Mouse (Mus musculus): ENCODE measurements around the gene Slc25a26. TPM values are rescaled to one million over a fixed set of nuclear protein-coding genes. Genes with fewer than 3 reads are reported as not detected.
"Not testable (repeated sequence)": the region's sequence is repeated elsewhere in the genome, so short reads cannot be mapped to it uniquely, and the experiment has no call there.

The Slc25a26 gene
- polyA plus RNA-seq, 1 experiment from 2014 or later: 5.4 TPM

DNA sequence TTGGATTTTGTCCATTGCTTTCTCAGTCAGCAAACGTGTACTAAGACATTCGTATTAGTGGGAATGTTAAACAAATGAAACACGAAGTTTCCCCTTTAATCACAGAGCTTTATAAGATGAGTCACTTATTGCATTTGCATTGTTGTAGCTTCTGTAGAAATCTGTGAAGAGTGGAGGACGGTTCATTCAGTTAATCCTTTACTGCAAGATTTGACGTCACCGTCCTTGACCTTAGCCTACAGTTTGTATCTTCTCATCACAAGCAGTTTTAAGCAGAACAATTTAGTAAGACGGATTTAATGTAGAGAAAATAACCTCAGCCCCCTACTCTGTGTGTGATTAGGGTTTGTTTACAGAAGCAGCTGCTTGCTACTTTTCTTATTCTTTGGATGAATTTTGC, 41.7 kb downstream of the Slc25a26 start:
- H3K36me3 ChIP-seq (ENCODE audit: control insufficient read depth, insufficient read depth, low read length): no peaks in the 10 kb centered on the region
- 22% methylated on average over 7 of the region's 7 CpGs for WGBS
- no peak overlapping the region for H3K4me3 ChIP-seq (ENCODE audit: low read depth, low read length)
- TF ChIP-seq CTCF (IDR thresholded peaks at IDR 0.05; ENCODE audit: low read depth): no peak
- TF ChIP-seq EP300 (optimal IDR thresholded peaks at IDR 0.05): no peak
- ATAC-seq (ENCODE audit: low FRiP score, low TSS enrichment): peak; percentile 40; the same call in 1 of the 2 replicates
- no peak for DNase-seq (ENCODE audit: low spot score)
- H3K4me1 ChIP-seq (replicated peaks; ENCODE audit: control insufficient read depth, insufficient read depth): peaks cover 6% of the 10 kb centered on the region
- H3K27me3 ChIP-seq (ENCODE audit: control insufficient read depth, insufficient read depth, low read length): no peaks in the 10 kb centered on the region
- no peaks in the 10 kb centered on the region for H3K9me3 ChIP-seq (ENCODE audit: control insufficient read depth, low read length)
- no peak overlapping the region for H3K4me2 ChIP-seq (replicated peaks; ENCODE audit: low read depth)
- no peak overlapping the region for H3K27ac ChIP-seq (replicated peaks)
- no peak overlapping the region for H3K9ac ChIP-seq (ENCODE audit: low read length)

DNA sequence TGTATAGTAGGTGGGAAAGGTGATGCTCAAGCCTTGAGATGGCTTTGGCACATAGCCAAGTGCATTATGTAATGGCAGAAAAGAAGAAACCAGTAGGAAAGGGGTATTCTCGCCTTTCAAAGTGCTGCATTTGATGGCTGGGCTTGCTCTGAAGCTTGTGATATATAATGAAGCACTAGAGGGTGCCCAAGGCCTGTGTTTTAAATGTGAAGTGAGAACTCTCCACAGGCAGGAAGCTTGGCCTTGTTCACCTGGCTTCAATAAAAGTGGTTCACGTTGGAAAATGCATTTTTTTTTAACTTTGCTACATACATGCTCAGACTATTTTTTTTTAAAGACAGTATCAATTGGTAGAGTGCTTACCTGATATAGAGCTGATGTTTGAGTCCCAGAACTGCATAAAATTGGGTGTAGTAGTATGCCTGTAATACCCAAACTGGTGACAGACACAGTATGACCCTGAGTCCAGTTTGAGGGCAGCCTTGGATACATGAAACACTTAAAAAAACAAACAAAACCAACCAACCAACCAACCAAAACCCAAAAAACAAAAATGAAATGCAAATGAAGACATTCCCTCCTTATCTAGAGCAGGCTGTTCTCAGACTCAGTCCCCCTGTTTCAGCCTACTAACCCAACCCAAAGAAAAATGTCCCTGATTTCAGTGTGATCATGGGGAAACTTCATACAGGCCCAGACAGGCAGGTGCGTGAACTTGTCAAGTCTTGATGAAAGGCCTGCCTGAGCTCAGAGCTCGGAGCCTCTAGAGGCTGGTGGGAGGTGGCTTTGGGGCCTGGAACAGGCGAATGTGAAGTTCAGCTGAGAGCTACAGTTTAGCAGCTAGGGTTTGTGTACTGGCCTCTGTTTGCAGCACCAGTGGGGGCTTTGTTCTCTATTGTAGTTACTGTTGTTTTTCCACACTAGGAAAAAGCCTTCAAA, 44.0 kb downstream of the Slc25a26 start:
- H3K36me3 ChIP-seq (ENCODE audit: control insufficient read depth, insufficient read depth, low read length): no peaks in the 10 kb centered on the region
- WGBS: 36% methylated on average over 5 of the region's 5 CpGs
- no peak overlapping the region for H3K27ac ChIP-seq (replicated peaks)
- DNase-seq (ENCODE audit: low spot score) (peak; percentile 43), ATAC-seq (ENCODE audit: low FRiP score, low TSS enrichment) (no peak; the same call in 1 of the 2 replicates)
- no peak overlapping the region for H3K4me3 ChIP-seq (ENCODE audit: low read depth, low read length)
- TF ChIP-seq CTCF (IDR thresholded peaks at IDR 0.05; ENCODE audit: low read depth) (peak; percentile 82), EP300 (optimal IDR thresholded peaks at IDR 0.05) (no peak)
- H3K9me3 ChIP-seq (ENCODE audit: control insufficient read depth, low read length): no peaks in the 10 kb centered on the region
- H3K27me3 ChIP-seq (ENCODE audit: control insufficient read depth, insufficient read depth, low read length): no peaks in the 10 kb centered on the region
- H3K4me2 ChIP-seq (replicated peaks; ENCODE audit: low read depth): no peak overlapping the region
- H3K4me1 ChIP-seq (replicated peaks; ENCODE audit: control insufficient read depth, insufficient read depth): peaks cover 4% of the 10 kb centered on the region
- H3K9ac ChIP-seq (ENCODE audit: low read length): no peak overlapping the region

DNA sequence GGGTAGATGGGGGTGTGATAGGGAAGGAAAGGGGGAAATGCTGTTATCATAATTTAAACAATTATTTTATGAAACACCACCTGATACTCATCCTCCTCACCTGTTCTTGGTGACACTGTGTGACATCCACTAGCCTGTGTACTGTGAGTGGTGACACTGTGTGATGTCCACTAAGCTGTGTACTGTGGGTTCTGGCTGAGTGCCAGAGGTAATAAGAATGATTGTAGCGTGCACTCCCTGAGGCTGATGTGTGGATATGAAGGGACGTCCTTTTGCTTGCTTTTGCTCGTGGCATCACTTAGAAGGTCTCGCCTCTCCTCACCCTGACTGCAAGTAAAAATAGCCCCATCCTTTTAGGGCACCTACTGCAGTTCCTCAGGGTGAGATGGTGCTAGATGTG, 47.1 kb downstream of the Slc25a26 start:
- 44% methylated on average over 4 of the region's 4 CpGs for WGBS
- no peak for ATAC-seq (ENCODE audit: low FRiP score, low TSS enrichment)
- Histone ChIP-seq H3K27me3 (ENCODE audit: control insufficient read depth, insufficient read depth, low read length) (no peaks in the 10 kb centered on the region), H3K27ac (replicated peaks) (no peak overlapping the region), H3K9me3 (ENCODE audit: control insufficient read depth, low read length) (no peaks in the 10 kb centered on the region), H3K36me3 (ENCODE audit: control insufficient read depth, insufficient read depth, low read length) (no peaks in the 10 kb centered on the region), H3K4me1 (replicated peaks; ENCODE audit: control insufficient read depth, insufficient read depth) (no peaks in the 10 kb centered on the region), H3K4me3 (ENCODE audit: low read depth, low read length) (no peak overlapping the region), H3K4me2 (replicated peaks; ENCODE audit: low read depth) (no peak overlapping the region), H3K9ac (ENCODE audit: low read length) (no peak overlapping the region)
- no peak for DNase-seq (ENCODE audit: low spot score)
- TF ChIP-seq CTCF (IDR thresholded peaks at IDR 0.05; ENCODE audit: low read depth): no peak
- no peak for TF ChIP-seq EP300 (optimal IDR thresholded peaks at IDR 0.05)

DNA sequence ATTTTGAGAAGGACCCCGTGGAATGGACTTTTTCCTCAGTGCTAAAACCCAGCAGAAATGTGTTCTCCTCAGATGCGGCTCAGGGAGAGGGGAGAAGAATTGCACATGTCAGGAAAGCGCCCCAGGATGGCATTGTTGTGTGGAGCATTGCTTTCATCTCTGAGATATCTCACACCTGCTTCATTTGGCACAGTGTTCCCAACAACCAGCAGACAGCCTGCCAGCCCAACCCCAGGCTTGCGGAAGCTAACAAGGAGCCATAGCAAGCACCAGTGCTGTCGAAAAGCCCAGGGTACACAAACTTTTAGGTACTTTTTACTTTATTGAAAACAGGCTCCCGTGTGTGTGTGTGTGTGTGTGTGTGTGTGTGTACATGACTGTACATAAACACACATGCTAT, 50.2 kb downstream of the Slc25a26 start:
- no peaks in the 10 kb centered on the region for H3K27me3 ChIP-seq (ENCODE audit: control insufficient read depth, insufficient read depth, low read length)
- DNase-seq (ENCODE audit: low spot score) (no peak), ATAC-seq (ENCODE audit: low FRiP score, low TSS enrichment) (no peak)
- H3K4me2 ChIP-seq (replicated peaks; ENCODE audit: low read depth): no peak overlapping the region
- no peaks in the 10 kb centered on the region for H3K36me3 ChIP-seq (ENCODE audit: control insufficient read depth, insufficient read depth, low read length)
- H3K9ac ChIP-seq (ENCODE audit: low read length): no peak overlapping the region
- no peaks in the 10 kb centered on the region for H3K9me3 ChIP-seq (ENCODE audit: control insufficient read depth, low read length)
- H3K4me1 ChIP-seq (replicated peaks; ENCODE audit: control insufficient read depth, insufficient read depth): no peaks in the 10 kb centered on the region
- 65% methylated on average over 6 of the region's 6 CpGs for WGBS
- H3K4me3 ChIP-seq (ENCODE audit: low read depth, low read length): no peak overlapping the region
- TF ChIP-seq EP300 (optimal IDR thresholded peaks at IDR 0.05) (no peak), CTCF (IDR thresholded peaks at IDR 0.05; ENCODE audit: low read depth) (no peak)
- no peak overlapping the region for H3K27ac ChIP-seq (replicated peaks)

DNA sequence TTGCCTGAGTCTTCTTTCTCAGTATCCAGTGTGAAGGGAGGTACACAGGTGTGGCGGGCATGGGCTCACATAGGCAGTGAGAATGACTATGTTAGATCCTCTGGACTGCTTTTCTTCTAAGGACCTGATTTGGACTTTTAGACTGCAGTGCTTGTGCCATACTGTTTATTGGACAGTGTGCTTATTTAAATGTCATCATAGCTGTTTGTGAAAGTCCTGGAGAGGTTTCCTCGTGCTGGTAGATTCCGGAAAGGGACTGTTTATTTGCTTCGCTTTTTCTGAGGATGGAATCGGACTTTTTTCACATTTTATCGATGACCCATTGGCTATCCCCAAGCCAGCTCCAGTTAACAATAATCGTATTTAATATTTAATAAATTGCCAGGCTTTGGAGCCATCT, 50.7 kb downstream of the Slc25a26 start:
- ATAC-seq (ENCODE audit: low FRiP score, low TSS enrichment): no peak
- Histone ChIP-seq H3K9ac (ENCODE audit: low read length) (no peak overlapping the region), H3K4me3 (ENCODE audit: low read depth, low read length) (no peak overlapping the region), H3K36me3 (ENCODE audit: control insufficient read depth, insufficient read depth, low read length) (no peaks in the 10 kb centered on the region), H3K27ac (replicated peaks) (no peak overlapping the region), H3K27me3 (ENCODE audit: control insufficient read depth, insufficient read depth, low read length) (no peaks in the 10 kb centered on the region), H3K9me3 (ENCODE audit: control insufficient read depth, low read length) (no peaks in the 10 kb centered on the region), H3K4me1 (replicated peaks; ENCODE audit: control insufficient read depth, insufficient read depth) (no peaks in the 10 kb centered on the region), H3K4me2 (replicated peaks; ENCODE audit: low read depth) (no peak overlapping the region)
- no peak for TF ChIP-seq EP300 (optimal IDR thresholded peaks at IDR 0.05)
- no peak for TF ChIP-seq CTCF (IDR thresholded peaks at IDR 0.05; ENCODE audit: low read depth)
- no peak for DNase-seq (ENCODE audit: low spot score)
- WGBS: 73% methylated on average over 7 of the region's 7 CpGs

DNA sequence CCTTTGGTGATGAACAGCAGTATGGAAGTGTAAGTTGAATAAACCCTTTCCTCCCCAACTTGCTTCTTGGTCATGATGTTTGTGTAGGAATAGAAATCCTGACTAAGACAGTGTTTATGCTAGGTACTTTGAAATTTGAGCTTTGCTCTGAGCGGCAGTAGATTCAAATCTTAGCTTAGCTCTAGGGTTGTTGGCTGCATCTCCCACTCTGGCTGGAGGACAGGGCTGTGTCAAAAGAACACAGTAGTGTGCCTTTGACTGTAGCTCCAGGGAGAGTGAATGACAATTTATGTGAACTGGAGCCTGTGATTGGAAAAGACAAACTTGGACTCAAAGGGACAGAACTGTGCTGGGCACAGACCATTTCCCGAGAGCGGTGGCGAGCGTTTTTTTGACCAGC, 53.0 kb downstream of the Slc25a26 start:
- no peak overlapping the region for H3K4me3 ChIP-seq (ENCODE audit: low read depth, low read length)
- H3K4me2 ChIP-seq (replicated peaks; ENCODE audit: low read depth): no peak overlapping the region
- DNase-seq (ENCODE audit: low spot score): no peak
- 90% methylated on average over 5 of the region's 5 CpGs for WGBS
- H3K27ac ChIP-seq (replicated peaks): no peak overlapping the region
- H3K27me3 ChIP-seq (ENCODE audit: control insufficient read depth, insufficient read depth, low read length): no peaks in the 10 kb centered on the region
- H3K36me3 ChIP-seq (ENCODE audit: control insufficient read depth, insufficient read depth, low read length): no peaks in the 10 kb centered on the region
- H3K9ac ChIP-seq (ENCODE audit: low read length): no peak overlapping the region
- TF ChIP-seq EP300 (optimal IDR thresholded peaks at IDR 0.05): no peak
- no peak for TF ChIP-seq CTCF (IDR thresholded peaks at IDR 0.05; ENCODE audit: low read depth)
- H3K9me3 ChIP-seq (ENCODE audit: control insufficient read depth, low read length): no peaks in the 10 kb centered on the region
- H3K4me1 ChIP-seq (replicated peaks; ENCODE audit: control insufficient read depth, insufficient read depth): no peaks in the 10 kb centered on the region
- no peak for ATAC-seq (ENCODE audit: low FRiP score, low TSS enrichment)

DNA sequence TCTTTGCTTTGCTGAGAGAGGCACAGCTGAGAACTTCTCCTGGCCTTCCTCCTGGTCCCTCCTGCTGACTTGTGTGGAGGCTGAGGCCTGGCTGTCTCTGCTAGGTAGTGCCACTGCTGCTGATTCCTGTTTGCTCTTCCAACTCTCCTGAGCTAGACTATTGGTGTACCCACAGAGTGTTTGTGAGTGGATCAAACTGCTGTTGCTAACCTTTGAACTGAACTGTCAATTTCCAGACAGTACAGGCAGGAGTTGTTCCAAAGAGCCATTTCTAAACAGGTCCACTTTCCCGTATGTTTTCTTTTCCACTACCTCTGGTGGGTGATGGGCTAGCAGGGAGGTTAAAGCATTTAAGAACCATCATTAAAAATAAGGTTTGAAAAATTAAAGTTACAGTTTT, 58.5 kb downstream of the Slc25a26 start:
- 78% methylated on average over 1 of the region's 1 CpGs for WGBS
- not testable (repeated sequence) for H3K9me3 ChIP-seq (ENCODE audit: control insufficient read depth, low read length); H3K27me3 ChIP-seq (ENCODE audit: control insufficient read depth, insufficient read depth, low read length); H3K9ac ChIP-seq (ENCODE audit: low read length); H3K4me1 ChIP-seq (replicated peaks; ENCODE audit: control insufficient read depth, insufficient read depth); H3K36me3 ChIP-seq (ENCODE audit: control insufficient read depth, insufficient read depth, low read length); DNase-seq (ENCODE audit: low spot score); ATAC-seq (ENCODE audit: low FRiP score, low TSS enrichment); H3K4me2 ChIP-seq (replicated peaks; ENCODE audit: low read depth); H3K27ac ChIP-seq (replicated peaks); H3K4me3 ChIP-seq (ENCODE audit: low read depth, low read length)
